Mouse (Mus musculus): ENCODE data around the gene Gm45713. TPM values are rescaled to one million over a fixed set of nuclear protein-coding genes. Genes with fewer than 3 reads are reported as not detected.
"Not testable (repeated sequence)": the region's sequence is repeated elsewhere in the genome, so short reads cannot be mapped to it uniquely, and the experiment has no call there.

The Gm45713 gene
- total RNA-seq (2021), result not detected
- long read RNA-seq, experiment 1, partial matches to known transcripts, result 33 of 37 reads
- long read RNA-seq, experiment 1, other reads (novel, unspliced or antisense), result 4 of 37 reads
- long read RNA-seq, experiment 2, partial matches to known transcripts, result 30 of 30 reads
- long read RNA-seq, experiment 2, other reads (novel, unspliced or antisense), result 0 of 30 reads

DNA sequence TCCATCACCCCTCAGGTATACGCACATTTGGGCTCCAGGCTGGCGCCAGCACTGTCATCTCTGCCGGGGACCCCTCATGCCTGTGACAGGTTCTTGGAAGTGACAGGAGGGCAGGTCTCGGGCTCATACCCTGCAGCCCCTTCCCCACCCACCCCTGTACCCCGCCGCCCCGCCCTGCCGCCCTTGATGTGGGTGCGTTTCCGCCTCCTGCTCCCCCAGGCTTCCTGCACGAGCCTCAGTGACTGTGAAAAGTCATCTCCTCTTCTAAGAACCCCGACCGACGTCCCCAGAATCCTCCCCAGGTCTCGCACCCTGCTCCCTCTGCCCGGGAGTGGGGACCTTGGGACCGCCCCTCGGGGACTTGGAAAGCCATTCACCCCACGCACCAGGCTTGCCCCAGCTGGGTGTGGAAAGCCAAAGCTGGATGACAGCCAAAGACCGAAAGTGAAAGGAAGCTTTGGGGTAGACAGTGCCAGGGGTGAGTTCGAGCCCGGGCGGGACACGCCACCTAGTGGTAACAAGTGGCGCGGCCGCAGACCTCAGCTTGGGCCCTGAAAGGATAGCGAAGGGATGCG is at the start of gene Gm45713, which contains the start of gene Flt3l:
TSS of gene Gm45713 (minus strand) at position 239 of the 575 bp plus-strand sequence.
TSS of gene Flt3l (minus strand) at position 440 of the 575 bp plus-strand sequence.
- peak; percentile 94 to 95 for DNase-seq

DNA sequence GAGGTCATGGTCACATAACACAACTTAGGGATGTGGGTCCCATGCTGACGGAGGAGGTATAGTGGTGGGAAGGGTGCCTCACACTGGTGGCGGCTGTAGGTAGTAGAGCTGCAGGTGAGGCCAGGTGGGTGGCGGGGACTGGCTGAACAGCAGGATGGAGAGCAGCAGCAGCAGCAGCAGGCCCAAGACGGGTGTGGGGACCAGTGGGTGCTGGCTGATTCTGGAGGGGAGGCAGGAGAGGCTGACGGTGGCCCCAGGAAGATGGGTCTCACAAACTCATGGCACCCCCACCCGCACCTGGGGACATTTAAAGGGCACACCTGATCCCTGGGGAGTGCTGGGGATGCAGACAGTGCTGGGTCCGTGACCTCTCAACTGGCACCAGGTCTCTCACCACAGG is 47.6 kb upstream of the Gm45713 start:
- DNase-seq, result no peak

DNA sequence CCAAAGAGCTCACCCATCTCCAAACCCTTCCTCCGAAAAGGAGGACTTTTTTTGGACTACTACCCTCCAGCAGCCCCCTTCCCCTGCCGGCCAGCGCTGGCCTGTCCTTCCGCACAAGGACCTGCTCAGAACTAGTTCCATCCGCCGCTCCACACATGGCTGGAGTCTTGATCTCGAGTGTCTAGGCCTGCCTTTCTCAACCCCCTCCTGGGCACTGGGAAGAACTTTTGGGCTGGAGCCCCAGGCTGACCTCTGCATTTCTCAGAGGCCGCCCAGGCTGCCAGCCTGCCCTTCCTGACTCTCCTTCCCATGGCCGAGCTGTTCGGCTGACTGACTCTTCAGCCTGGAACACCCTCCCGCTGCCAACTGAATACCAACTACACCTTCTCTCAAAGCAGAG is 46.6 kb upstream of the Gm45713 start:
- no peak for DNase-seq

DNA sequence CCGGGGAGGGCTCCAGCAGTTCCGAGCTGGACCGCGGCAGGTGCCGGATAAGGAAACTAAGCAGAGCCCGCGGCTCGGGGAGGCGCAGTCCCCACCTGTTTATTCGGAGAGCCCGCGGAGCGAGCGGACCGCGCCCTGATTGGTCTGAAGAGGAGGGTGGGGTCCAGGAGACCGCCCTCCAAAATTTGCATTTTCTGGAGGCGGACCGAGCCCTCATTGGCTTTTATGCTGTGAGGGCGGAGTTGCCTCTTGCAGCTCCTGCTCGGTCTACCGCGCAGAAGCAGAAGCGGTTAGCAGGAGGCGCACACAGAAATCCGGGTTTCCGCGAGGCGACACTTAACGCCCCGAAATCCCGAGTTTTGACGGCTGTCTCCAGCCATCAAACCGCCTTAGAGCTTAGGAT is 46.2 kb upstream of the Gm45713 start:
- DNase-seq, result peak; percentile 93

DNA sequence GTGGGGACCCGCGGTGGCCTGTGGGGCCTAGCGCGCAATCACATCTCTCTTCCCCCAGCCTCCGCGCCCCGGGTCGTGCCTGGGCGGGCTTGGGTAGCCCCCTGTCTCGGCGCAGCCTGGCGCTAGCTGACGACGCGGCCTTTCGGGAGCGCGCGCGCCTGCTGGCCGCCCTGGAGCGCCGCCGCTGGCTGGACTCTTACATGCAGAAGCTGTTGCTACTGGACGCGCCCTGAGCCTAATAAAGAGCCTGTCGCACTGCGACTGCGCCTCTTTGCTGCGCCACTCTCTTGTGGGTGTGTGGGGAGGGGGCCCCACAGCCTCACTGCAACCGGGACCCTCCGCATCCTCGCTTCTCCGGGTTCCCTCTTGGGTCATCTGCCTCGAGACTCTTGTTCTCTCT is 45.5 kb upstream of the Gm45713 start:
- peak in 1 of 2 experiments; percentile 22 for DNase-seq

DNA sequence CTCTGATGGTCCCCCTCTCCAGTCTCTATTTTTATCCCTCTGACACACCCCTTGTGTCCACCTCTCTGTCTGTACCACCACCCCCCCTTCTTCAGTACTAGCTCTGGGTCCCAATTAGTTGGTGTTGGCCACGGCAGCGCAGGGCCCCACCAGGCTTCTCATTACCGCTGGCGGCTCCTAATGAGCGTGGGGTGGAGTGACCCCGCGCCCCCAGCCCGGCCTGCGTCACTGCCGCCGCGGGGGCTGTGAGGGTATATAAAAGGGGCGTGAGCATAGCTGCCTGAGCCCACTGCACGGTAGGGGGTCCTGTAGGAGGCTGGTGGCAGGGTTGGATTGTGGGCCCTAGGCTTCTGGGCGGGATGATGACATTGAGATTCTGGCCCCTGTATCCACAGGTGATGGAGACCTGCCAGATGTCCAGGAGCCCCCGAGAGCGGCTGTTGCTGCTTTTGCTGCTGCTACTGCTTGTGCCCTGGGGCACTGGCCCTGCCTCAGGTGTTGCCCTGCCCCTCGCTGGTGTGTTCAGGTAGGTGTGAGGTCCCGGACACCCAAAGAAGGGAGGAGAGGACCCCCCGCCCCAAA is 45.0 kb upstream of the Gm45713 start, which contains the start of gene Pth2:
TSS of gene Pth2 (plus strand) at position 100 of the 582 bp plus-strand sequence.
- DNase-seq, result no peak

DNA sequence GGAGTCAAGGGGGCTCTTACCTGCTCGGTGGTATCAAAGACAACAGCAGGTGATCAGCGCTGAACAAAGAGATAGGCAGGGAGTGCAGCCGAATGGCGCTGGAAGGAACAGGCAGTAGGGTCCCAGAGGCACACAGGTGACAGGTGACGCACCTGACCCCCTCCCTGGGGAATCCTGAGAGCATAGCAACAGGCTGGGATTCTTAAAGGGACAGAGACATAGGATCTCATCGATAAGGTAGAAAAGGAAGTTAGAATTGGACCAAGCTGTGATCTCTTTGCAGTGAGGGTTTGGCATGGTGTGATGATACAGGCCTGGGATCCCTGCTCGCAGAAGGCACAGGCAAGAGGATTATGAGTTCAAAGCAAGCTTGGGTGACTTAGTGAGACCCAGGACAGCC is 43.4 kb upstream of the Gm45713 start, which contains the start of gene Gfy:
TSS of gene Gfy (minus strand) at position 101 of the 400 bp plus-strand sequence.
- no peak for DNase-seq

DNA sequence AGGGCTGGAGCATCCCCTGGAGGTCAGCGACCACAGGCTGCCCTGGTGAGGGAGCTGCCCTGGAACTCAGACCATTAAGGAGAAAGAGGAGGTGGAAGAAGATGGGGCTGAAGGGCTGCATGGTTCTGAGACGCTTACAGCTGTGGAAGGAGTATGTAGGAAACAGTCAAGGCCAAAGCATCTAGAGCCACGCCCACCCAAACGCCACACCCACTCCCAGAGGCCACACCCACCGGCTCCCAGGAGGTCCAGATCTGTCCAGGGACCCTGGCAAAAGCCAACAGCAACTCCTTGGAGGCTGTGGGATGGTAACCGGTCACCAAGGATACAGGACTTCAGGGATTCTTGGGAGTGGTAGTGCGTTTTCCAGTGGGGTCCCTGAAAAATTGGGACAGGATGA is 42.5 kb upstream of the Gm45713 start:
- DNase-seq, result no peak

DNA sequence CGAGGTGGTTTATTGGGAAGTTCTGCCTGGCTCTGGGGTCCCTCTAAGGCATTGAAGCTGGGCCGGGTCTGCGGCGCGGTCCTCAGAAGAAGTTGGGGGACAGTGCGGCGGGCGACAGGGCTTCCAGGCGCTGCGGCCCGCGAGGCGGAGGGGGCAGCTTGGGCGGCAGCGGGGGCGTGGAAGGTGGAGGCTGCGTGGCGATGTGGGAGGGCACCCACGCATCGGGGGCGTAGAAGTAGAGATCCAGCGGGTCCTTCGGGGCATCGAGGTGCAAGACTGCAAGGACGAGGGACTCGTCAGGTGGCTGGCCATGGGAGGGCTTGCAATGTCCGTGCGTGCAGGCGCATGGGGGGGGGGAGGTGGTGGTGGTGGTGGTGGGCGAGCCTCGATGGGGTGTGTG is 40.3 kb upstream of the Gm45713 start:
- no peak for DNase-seq

DNA sequence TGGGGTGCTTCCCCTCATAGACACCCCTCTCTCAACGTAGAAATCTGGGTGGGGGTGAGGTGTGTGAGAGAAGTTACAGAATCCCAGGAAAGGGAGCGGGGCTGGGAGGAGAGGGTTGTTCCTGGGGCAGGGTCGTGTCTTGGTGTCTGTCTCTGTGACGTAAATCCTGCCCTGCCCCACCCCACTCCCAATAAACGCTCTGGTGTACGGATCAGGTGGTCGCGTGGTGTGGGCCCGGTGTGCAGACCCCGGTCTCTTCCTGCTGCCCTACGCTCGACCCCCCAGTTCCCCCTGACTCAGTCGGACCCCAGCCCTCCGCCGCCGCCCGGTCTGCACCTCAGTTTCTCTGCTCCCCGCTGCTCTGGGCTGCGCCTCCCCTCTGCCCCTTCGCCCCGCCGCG is 39.9 kb upstream of the Gm45713 start:
- DNase-seq, result no peak

DNA sequence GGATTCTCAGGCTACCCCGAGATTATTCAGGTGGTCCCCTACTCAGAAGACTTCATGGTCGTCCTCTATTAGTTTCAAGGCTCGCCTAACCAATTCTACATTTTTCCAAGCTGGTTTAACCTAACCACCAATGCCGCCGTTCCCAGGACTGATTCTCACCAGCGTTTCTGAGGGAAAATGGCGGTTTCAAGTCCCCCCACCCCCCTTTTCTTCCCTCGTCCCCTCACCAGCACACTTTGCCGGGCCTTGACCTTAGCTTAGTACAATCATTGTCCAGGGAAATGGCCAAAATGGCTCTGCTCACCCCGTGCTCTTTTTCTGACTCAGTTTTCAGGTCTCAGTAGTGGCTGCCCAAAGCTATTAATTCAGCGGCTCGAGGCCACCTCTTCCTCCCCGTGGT is 39.4 kb upstream of the Gm45713 start:
- no peak for DNase-seq

DNA sequence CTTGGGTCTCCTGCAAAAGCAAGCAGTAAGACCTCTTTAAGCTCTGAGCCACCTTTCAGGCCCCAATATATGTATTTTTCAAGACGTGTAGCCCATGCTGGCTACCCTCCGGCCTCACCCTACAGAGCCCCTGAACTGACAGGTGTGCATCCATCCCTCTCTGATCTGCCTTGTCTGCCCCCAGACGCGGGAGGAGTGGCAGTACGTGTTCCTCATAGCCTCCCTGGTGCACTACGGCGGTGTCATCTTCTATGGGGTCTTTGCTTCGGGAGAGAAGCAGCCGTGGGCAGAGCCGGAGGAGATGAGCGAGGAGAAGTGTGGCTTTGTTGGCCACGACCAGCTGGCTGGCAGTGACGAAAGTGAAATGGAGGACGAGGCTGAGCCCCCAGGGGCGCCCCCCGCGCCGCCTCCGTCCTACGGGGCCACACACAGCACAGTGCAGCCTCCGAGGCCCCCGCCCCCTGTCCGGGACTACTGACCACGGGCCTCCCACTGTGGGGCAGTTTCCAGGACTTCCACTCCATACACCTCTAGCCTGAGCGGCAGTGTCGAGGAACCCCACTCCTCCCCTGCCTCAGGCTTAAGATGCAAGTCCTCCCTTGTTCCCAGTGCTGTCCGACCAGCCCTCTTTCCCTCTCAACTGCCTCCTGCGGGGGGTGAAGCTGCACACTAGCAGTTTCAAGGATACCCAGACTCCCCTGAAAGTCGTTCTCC is 38.7 kb upstream of the Gm45713 start:
- DNase-seq, result no peak

DNA sequence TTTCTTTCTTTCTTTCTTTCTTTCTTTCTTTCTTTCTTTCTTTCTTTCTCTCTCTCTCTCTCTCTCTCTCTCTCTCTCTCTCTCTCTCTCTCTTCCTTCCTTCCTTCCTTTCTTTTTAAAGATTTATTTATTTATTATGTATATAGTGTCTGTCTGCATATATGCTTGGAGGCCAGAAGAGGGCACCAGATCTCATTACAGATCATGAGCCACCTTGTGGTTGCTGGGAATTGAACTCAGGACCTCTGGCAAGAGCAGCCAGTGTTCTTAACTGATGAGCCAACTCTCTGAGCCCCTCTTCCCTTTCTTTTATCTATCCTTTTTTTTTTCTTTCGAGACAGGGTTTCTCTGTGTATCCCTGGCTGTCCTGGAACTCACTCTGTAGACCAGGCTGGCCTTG is 37.7 kb upstream of the Gm45713 start:
- DNase-seq, result not testable (repeated sequence)

DNA sequence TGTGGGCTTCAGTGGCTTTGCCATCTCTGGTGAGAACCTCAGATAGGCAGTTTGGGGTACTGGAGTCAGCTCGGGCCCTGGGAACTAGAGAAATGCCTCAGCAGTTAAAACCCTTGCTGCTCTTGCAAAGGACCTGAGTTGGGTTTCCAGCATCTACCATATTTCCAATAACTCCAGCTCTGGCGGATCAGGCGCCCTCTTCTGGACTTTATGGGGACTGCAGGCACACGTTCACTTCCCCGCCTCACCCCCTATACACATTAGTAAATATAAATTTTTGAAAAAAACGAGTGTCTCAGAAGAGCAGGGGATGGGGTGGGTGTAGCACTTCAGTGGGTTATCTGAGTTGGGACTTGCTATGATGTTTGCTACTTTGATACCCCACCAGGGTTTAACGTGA is 36.9 kb upstream of the Gm45713 start:
- peak in 1 of 2 experiments; percentile 25 for DNase-seq

DNA sequence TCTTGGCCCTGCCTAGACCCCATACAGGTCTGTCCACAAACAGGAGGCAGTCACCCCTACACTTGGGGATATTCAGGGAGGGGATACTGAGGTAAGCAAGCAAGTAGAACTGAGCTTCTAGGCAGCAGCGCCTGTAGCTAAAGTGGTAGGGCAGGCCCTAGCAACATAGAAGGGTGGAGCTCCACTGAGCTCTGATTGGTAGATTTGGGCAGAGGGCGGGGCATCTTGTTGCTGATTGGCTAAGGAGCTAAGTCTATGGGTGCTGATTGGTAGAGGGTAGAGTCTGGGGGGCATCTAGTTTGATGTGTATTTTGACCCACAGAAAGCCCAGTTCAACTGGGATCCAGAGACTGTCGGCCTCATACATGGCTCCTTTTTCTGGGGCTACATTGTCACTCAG is 33.5 kb upstream of the Gm45713 start:
- peak in 1 of 2 experiments; percentile 26 for DNase-seq

DNA sequence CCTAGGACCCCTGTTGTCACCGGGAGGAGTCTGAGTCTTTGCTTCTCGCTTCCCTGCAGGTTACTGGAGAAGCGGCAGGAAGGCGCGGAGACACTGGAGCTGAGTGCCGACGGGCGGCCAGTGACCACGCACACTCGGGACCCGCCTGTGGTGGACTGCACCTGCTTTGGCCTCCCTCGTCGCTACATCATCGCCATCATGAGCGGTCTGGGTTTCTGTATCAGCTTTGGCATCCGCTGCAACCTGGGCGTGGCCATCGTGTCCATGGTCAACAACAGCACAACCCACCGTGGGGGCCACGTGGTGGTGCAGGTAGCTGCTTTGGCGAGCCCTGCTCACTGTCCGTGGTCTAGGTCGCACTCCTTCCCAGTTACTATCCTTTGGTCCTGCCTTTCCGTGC is 32.6 kb upstream of the Gm45713 start:
- DNase-seq, result no peak

DNA sequence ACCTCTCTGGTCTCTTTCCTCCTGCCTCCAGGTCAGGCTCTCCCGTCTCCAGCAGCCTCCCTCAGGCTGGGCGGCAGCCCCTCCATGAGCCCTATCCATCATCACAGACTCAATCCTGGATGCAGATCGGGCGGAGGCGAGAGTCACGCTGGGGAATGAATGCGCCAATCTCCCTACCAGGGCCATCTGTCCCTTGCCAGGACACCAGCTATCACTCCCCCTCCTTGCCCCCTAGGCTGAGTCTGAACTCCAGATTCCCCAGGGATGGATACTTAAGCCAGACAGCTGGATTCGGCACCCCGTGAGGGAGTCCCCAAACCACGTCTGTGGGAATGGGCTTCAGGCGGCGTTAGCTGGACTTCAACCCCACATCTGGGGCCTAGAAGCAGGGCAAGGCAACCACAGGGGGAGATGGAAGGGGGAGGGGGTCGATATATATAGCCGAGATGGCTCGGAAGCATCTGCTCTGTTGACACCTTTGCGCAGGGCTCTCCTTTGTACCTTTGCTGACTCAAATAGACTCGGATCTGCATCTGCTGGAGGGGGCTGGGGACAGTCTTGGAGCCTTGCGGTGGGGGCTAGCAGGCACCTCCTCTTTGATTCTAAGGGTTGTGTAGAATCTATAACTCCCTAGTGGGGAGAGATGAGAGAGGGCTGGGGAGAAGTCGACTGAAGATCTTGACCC is 31.9 kb upstream of the Gm45713 start:
- no peak for DNase-seq

DNA sequence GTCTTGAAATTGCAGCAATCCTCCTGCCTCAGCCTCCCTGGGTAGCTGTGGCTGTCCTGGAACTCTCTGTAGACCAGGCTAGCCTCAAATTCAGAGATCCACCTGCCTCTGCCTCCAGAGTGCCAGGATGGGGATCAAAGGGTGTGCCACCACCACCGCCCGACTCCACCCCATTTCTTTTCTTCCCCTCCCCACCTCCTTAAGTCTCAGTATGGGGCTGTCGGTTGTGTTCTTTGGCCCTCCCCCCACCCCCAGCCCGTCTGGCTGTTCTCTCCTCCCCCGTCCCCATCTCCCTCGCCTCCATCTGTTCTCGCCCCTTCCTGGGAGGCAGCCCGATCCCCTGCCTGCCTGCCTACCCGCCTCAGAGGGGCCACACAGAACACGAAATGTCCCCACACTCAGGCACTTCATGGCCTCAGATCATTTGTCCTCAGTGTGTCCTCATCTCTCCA is 30.9 kb upstream of the Gm45713 start:
- DNase-seq, result no peak

DNA sequence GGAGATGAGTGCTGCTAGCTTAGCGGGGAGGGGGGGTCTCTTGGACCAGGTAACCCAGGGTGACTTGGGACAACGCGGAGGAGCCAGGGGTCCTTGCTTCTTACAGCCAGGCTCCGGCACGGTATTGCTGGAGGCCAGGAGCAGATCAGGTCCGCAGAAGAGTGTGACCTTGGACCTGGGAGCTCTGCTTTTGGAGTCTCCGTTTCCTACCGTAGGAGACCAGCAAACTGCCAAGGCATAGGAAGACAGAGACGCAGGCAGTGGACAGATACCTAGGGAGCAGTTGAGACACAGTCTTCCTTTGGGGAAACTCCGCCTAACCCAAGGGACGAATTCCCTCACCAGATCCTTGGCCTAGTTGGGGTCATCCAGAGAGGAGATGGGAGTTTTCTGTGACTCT is 29.7 kb upstream of the Gm45713 start:
- DNase-seq, result no peak

DNA sequence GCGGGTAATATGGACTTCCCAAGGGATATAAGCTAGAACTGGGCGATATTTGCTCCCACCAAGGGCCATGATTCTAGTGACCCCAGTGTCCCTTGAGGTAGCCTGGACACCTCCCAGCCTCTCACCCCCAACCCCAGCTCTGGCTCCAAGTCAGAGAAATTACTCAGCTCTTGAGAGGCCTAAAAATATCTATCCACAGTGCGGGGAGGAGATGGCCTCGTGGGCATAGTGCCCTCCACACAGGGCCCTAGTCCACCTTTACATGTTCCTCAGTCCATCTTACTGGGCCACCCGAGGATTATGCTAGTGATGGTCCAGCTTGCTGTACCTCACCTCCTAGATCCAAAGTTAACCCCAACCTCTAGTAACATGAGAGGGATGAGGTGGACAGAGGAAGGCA is 28.8 kb upstream of the Gm45713 start:
- no peak for DNase-seq

DNA sequence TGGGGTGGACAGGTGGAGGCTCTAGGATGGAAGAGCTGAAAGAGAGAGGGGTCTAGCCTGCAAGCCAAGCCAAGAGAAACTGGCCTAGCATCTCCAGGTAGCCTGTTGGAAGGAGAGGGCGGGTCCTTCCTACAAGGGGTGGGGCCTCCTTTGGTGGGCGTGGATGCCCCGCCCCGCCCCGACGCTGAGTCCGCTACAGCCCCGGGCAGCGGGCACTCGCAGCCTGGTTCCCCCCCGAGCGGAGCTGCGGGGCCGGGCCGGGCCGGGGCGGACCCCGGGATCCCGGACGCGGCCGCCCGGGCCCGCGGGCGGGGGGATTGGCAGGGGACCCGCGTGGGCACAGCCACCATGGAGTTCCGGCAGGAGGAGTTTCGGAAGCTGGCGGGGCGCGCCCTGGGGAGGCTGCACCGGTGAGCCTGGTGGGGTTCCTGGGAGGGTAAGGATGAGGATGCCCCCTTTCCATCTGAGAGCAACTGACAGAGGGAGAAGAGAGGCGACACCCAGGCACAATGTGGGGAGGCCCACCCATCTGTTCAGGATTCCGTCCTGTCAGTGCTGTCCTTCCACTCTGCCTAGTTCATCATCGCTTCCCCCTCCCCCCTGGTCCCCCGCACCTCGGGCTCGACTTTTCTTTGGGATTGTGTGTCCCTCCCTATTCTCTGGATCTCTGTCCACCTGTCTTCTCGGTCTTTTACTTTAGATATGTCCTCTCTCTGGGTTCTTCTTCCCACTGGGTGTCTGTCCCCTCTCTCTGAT is 27.9 kb upstream of the Gm45713 start, which contains the start of gene Slc17a7:
TSS of gene Slc17a7 (plus strand) at position 215 of the 756 bp plus-strand sequence.
- peak; percentile 55 to 66 for DNase-seq
